Mouse (Mus musculus) kidney, adult 9 months (tissue): ENCODE data around the gene Cxcl5.
"Not testable (repeated sequence)": the region's sequence is repeated elsewhere in the genome, so short reads cannot be mapped to it uniquely, and the experiment has no call there.

ENCODE experiments used
- DNase-seq: peaks from one replicate; pipeline ENCODE4 v3.0.0; 2022

Cxcl5 gene

DNA sequence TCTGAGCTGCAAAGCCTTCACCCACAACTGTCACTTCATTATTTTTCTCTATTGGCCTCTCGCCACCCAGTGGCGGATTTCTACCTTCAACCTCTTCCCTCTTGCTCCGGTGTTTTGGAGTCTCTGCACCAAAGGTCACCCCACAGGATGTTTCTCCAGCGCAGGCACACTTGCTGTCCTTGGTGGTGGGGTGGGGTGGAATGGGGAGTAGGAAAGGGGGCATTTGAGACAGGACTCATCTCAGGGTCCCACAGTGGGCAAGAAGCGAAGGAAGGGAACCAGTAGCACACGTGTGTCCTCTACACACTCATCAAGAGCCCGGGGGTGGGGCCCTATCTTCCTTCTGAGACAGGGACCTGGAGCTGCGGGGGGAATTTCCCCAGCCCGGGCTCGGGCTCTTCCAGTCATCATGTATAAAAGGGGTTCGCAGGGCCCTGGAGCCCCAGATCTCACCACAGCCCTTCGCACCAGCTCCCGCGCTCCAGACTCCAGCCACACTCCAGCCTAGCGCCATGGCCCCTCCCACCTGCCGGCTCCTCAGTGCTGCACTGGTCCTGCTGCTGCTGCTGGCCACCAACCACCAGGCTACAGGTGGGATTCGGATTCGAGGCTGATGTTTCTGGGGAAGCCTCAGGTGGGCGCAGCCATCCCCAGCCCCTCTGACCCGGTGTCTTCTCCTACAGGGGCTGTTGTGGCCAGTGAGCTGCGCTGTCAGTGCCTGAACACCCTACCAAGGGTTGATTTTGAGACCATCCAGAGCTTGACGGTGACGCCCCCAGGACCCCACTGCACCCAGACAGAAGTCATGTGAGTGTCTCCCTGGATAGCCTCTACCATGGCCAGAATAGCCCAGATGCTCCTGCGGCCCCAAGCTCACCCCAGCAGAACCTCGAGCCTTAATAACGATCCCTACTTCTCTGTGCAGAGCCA lies 26.8 kb downstream of the Cxcl5 start, which contains the start of gene Cxcl3:
TSS of gene Cxcl3 (plus strand) at position 445 of the 930 bp plus-strand sequence.
- peak; percentile 79 for DNase-seq

DNA sequence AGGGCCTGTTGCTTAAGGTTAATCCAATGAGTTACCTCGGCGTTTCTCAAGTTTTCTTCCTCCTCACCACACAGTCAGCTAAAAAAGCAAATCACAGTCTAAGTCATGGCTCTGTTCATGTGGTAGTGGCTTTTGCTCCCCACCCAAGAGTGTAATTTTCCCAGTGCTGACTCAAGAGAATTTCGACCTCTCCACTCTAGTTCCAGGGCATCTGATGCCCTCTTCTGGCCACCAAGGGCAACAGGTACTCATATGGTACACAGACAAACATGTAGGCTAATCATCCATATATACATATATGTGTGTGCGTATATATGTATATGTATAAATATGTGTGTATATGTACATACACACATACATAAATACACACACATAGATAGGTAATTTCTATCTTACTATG lies 29.0 kb downstream of the Cxcl5 start:
- no peak for DNase-seq

DNA sequence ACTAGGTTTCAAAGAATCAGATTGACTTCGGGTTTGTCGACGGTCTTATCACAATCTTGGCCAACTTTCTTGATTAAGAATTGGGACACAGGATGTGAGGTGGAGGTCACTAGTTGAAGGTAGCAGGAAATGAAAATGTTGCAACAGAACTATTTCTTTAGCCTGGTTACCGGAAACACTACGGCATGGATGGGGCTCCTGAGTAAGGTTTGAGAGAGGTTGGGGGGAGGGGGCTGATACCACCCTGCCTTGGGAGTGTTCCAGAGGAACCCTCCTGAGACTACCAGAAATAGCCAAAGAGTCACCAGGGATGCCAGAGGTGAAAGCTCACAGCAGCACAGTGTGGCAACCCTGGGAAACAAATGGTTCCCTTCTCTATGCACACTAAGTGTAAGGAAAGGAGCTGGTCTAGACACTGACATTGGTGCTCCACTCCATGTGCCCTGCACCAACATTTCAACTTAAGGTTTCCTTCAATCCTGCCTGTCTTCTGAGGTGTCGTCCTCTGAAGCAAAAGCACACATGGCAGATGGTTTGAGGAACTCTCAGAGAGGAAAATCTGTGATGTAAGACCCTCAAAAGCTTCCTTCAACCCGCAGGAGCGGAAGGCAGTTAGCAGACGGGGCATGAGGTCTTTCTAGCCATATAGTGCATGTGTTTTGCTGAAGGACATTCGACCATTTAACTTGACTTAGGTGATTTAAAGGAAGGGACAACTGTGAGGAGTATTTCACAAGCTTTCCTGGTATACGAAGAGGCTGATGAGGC lies 30.3 kb downstream of the Cxcl5 start:
- peak; percentile 38 for DNase-seq

DNA sequence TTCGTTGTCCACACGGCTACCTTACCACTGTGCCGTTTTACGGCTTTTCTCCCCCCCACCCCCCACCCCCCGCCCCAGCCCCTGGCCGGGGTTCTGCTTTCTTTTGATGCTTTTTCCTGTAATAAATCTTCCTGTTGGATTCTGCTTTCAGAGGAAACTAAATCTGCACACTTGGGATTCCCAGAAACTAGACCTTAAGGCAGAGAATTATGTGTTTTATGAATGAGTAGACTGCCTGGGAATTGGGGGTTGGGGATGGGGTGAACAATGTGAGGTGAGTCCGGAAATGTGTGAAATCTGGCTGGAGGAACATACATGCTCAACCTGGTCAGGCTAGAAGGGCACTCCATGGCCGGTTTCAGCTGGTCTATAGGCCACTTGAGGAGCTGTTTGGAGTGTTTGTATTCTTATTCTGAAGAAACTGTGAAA lies 30.9 kb downstream of the Cxcl5 start:
- peak; percentile 5 for DNase-seq

DNA sequence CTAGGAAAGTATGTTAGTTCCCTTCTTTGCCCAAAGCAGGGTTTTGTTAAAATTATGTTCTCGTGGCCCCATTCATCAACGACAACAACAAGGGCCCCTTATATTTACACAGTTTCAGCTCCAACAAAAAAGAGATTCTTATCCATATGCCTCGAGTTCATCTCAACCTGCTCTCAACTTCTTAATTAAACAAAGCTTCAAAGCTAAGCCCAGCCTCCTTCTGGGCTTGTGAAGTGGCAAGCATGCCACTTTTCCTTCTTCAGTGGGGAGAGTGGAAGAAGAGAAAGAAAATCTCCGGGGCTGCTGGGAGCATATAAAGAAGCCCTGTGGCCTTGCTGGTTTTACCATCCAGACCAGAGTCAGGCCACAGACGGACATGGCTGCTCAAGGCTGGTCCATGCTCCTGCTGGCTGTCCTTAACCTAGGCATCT lies 35.0 kb downstream of the Cxcl5 start, which contains the start of gene Cxcl15:
TSS of gene Cxcl15 (plus strand) at position 340 of the 431 bp plus-strand sequence.
- DNase-seq: no peak

DNA sequence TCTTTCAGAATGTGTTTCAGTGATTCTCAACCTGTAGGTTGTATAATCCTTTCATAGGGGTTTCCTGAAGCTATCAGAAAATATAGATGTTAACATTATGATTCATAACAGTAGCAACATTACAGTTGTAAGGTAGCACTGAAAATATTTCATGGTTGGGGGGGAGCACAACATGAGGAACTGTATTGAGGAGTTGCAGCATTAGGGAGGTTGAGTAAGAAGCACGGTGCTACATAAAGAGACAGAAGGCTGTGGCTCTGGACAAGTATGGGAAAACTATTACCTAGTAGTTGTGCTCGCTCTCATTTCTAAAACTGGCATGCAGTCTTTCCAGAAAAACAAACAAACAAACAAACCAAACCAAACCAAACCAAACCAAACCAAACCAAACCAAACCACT lies 36.2 kb downstream of the Cxcl5 start:
- DNase-seq: not testable (repeated sequence)

DNA sequence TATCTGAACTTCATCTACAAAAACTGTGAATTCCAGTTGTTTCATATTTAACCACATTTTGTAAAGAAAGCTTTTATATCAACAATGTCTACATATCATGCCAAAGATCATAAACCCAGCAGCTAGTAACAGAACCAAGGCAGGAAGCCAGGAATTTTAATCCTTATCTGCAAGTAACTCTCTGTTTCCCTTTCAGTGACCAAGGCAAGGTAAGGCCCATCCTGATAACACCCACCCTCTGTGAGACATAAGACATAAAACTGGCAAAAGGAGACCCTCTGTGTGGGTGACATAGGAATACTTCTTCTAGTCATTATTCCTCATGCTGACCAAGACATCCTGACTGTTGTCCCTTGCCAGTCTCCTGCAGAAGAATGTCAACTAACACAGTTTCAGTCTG lies 45.4 kb downstream of the Cxcl5 start:
- DNase-seq: no peak

DNA sequence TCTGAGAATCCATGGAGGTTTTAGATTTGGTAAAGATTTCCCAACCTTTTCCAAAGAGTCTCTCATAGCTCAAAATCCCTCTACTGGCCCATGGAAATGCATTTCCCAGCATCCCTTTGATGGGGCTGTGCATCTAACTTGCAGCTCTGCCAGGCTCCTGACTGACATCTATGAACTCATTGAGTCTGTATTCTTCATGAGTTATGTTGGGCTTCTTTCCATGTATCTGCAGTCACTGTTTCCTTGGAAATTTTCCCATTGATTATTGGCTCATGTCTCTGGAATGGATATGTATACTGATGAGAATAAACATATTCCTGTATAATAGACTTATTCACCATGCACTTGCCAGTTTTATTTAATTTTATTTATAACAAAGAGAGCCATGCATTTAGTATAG lies 46.9 kb downstream of the Cxcl5 start:
- no peak for DNase-seq

DNA sequence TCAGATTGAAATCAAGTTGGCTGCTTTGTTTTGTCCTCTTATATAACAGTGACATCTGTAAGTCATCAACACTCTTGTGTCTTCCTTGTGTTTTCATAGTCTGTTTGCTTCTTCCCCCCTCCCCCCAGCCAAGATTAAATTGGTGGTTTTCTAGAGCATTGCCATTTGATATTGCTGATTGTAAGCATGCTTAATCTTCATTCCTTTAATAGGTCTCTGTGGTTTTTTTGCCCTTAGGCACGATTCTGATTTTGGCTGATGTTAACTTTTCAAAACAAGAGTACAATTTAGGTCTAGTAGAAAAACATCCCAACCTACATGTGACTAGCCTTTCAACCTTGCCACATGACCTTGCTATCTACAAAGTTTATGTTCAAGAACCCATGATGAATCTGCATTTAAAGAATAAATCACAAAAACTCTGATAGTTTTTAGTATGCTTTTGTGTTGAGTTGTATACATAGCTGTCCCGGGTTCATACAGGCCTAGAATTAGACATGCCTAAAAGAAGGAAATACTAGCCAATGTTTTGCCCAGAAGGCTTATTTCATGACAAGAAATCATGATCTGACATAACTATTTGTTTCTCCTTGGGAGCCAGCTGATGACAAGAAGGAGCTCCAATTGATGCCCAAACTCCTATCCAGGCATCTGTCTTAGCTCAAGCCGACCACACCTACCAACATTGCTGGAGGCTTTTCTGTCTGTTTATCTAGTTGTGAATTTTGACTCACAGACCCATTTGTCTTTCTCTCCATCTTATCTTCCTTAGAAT lies 48.2 kb downstream of the Cxcl5 start:
- no peak for DNase-seq
